Mouse (Mus musculus) midbrain, embryonic 15.5 days (tissue): ENCODE measurements at regions not wholly inside any gene's neighbourhood (a gene's known extent, or its start where the extent isn't known, plus 50 kb on each side); places are given as distances from the start of the nearest gene placed in this dataset.
A peak's percentile ranks its signal among the peaks of the same experiment; 100 is the strongest.

ENCODE experiments used
- ATAC-seq: fragments of 200-750 bp; cut with Nextera tagmentation; replicated peaks from 2 replicates; pipeline ENCODE4 v1.8.0; 2017; ENCODE audit warnings: moderate TSS enrichment
- H3K27ac ChIP-seq: fragments of 300-500 bp; sonication (generic); 2 replicates; pipeline ENCODE4 v1.5.1; 2015; ENCODE audit warnings: mild to moderate bottlenecking, inconsistent platforms
- H3K27me3 ChIP-seq: fragments of 300-500 bp; sonication (generic); replicated peaks from 2 replicates; pipeline ENCODE4 v1.6.1; 2015; ENCODE audit warnings: inconsistent platforms
- H3K36me3 ChIP-seq: fragments of 300-500 bp; sonication (generic); replicated peaks from 2 replicates; pipeline ENCODE4 v1.6.1; 2015; ENCODE audit warnings: inconsistent platforms
- H3K4me1 ChIP-seq: fragments of 300-500 bp; sonication (generic); 2 replicates; pipeline ENCODE4 v1.6.1; 2015; ENCODE audit warnings: inconsistent platforms
- H3K4me2 ChIP-seq: fragments of 300-500 bp; sonication (generic); 2 replicates; pipeline ENCODE4 v1.6.1; 2015; ENCODE audit warnings: inconsistent platforms, mild to moderate bottlenecking, moderate library complexity
- H3K4me3 ChIP-seq: fragments of 300-500 bp; sonication (generic); 2 replicates; pipeline ENCODE4 v1.5.1; 2015; ENCODE audit warnings: mild to moderate bottlenecking, inconsistent platforms
- H3K9ac ChIP-seq: fragments of 300-500 bp; sonication (generic); 2 replicates; pipeline ENCODE4 v1.6.1; 2015; ENCODE audit warnings: mild to moderate bottlenecking, inconsistent platforms
- H3K9me3 ChIP-seq: fragments of 300-500 bp; sonication (generic); 2 replicates; pipeline ENCODE4 v1.6.1; 2016; ENCODE audit warnings: inconsistent platforms
- WGBS: fragments of 180-500 bp; shearing (Covaris S2); methylation state at CpG from one replicate; pipeline ENCODE4 v1.1.7; 2015; ENCODE audit warnings: mixed read lengths; 5-methylcytosine and 5-hydroxymethylcytosine counted together

DNA sequence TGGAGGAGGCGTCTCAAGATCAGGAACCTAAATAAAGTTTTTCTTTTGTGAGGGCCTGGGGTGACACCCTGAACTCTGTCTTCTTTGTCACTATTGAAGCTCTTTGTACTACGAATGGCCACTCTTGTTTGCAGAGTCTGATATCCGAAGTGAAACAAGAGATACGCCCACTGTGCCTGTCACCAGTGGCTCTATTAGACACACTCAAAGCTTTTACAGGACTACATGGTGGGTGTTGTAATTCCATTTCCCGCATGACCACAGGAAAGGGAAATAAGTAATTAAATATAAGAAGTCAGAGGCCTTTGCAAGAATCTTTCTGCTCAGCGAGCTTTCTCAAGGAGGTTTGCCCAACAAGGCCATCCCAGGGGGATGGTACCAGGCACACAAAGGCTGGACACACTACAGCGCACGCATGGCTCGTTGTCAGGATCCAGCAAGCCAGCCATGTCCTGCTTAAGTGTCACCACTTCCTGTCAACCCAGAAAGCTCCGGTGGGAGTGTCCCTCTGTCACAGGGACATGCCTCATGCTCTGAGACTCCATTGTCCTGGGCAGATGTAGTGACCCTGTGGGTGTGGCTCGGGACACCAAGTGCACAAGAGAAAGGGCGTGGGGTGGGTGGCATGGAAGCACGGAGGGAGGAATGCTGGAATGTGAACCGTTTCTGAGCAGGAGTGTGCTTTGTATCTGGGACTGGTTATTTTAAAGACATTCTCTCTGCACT lies 434.0 kb downstream of the Irx1 start:
- H3K27me3 ChIP-seq, result no peaks in the 10 kb centered on the region
- H3K27ac ChIP-seq, result no peak overlapping the region
- no peaks in the 10 kb centered on the region for H3K4me1 ChIP-seq
- H3K9me3 ChIP-seq, result no peaks in the 10 kb centered on the region
- no peak overlapping the region for H3K4me2 ChIP-seq
- ATAC-seq, result no peak
- 26% methylated on average over 14 of the region's 14 CpGs for WGBS
- H3K36me3 ChIP-seq, result no peaks in the 10 kb centered on the region
- no peak overlapping the region for H3K4me3 ChIP-seq
- H3K9ac ChIP-seq, result no peak overlapping the region

DNA sequence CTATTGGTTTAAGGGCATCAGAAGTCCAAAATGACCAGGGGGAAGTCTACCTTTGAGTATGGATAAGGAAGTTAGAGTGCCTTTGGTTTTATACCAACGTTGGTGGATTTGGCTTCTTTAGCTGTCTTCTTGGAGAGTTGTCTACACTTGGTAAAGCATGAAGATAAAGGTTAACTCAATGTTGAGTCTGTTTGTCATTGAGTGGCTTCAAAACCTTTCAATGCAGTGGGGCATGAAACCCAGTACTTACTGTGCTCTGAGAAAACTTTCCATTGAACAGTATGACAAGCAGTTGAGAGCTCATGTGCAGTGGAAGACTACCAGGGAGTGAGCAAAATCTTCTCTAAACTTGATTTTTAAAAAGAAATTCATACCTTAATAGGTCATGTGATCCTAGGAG lies 445.7 kb downstream of the Irx1 start:
- 92% methylated on average over 1 of the region's 1 CpGs for WGBS

GRCm38 (mm10) chr13:71513204-71513603 lies 450.3 kb downstream of the Irx1 start:
- no peak overlapping the region for H3K4me2 ChIP-seq
- ATAC-seq, result no peak
- 0 out of 2 replicates have a peak, but pooled peaks cover 2% of the 10 kb centered on the region for H3K4me1 ChIP-seq
- H3K27me3 ChIP-seq, result no peaks in the 10 kb centered on the region
- no peak overlapping the region for H3K27ac ChIP-seq
- no peaks in the 10 kb centered on the region for H3K36me3 ChIP-seq
- WGBS, result 50% methylated on average over 6 of the region's 6 CpGs
- no peak overlapping the region for H3K4me3 ChIP-seq
- no peaks in the 10 kb centered on the region for H3K9me3 ChIP-seq
- H3K9ac ChIP-seq, result no peak overlapping the region

More for the DNA sequence above, 445.7 kb downstream of the Irx1 start:
- no peak overlapping the region for H3K27ac ChIP-seq
- no peak overlapping the region for H3K4me3 ChIP-seq
- H3K27me3 ChIP-seq, result no peaks in the 10 kb centered on the region
- H3K4me1 ChIP-seq, result no peaks in the 10 kb centered on the region
- no peak overlapping the region for H3K4me2 ChIP-seq
- no peaks in the 10 kb centered on the region for H3K9me3 ChIP-seq
- H3K36me3 ChIP-seq, result no peaks in the 10 kb centered on the region
- no peak for ATAC-seq
- H3K9ac ChIP-seq, result no peak overlapping the region

DNA sequence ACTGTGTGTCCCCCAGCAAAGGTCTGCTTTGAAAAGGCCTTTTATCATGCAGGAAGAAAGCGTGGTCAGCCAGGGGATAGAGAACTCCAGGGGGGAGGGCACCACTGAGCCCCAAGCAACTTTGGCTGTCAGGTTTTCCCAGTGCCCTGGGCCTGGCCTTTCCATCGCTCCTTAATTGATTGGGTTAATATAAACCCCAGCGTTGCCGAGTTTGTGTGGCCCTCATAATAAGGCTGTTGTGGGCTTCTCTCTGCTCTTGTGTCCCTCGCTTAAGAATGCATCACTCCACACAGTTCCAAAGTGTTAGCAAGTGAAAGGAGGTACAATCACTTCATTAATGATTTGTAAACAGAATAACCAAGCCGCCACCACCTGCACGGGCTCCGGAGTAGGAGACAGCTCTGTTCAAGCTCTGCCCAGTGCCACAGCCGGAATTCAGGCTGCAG lies 455.5 kb downstream of the Irx1 start:
- 10% methylated on average over 9 of the region's 9 CpGs for WGBS
- Histone ChIP-seq H3K27me3 (no peaks in the 10 kb centered on the region), H3K4me1 (peaks cover 14% of the 10 kb centered on the region; the same call in 1 of the 2 replicates), H3K4me2 (no peak overlapping the region; the same call in 1 of the 2 replicates), H3K9ac (no peak overlapping the region), H3K4me3 (no peak overlapping the region), H3K36me3 (no peaks in the 10 kb centered on the region), H3K27ac (no peak overlapping the region), H3K9me3 (no peaks in the 10 kb centered on the region)
- peak; percentile 82 for ATAC-seq

GRCm38 (mm10) chr13:71507421-71507931 lies 456.0 kb downstream of the Irx1 start:
- peak; percentile 91 for ATAC-seq
- no peak overlapping the region for H3K9ac ChIP-seq
- no peak overlapping the region; the same call in 1 of the 2 replicates for H3K27ac ChIP-seq
- H3K4me1 ChIP-seq, result peaks cover 14% of the 10 kb centered on the region; the same call in 1 of the 2 replicates
- H3K4me3 ChIP-seq, result no peak overlapping the region
- no peaks in the 10 kb centered on the region for H3K36me3 ChIP-seq
- WGBS, result 5% methylated on average over 10 of the region's 10 CpGs
- H3K27me3 ChIP-seq, result no peaks in the 10 kb centered on the region
- H3K9me3 ChIP-seq, result no peaks in the 10 kb centered on the region
- peak overlapping the region; percentile 37 for H3K4me2 ChIP-seq

- H3K4me3 ChIP-seq, result no peak overlapping the region
- peaks cover 14% of the 10 kb centered on the region; the same call in 1 of the 2 replicates for H3K4me1 ChIP-seq
- no peaks in the 10 kb centered on the region for H3K9me3 ChIP-seq
- no peak overlapping the region for H3K27ac ChIP-seq
- H3K36me3 ChIP-seq, result no peaks in the 10 kb centered on the region
- ATAC-seq, result no peak
- 38% methylated on average over 7 of the region's 7 CpGs for WGBS
- no peaks in the 10 kb centered on the region for H3K27me3 ChIP-seq
- no peak overlapping the region for H3K9ac ChIP-seq
- H3K4me2 ChIP-seq, result peak overlapping the region; percentile 37; the same call in 1 of the 2 replicates
Observed at GRCm38 (mm10) chr13:71506777-71507176, 456.7 kb downstream of the Irx1 start.

GRCm38 (mm10) chr13:71489773-71490172 lies 473.8 kb downstream of the Irx1 start:
- H3K4me3 ChIP-seq, result no peak overlapping the region
- ATAC-seq, result no peak
- no peak overlapping the region for H3K4me2 ChIP-seq
- no peaks in the 10 kb centered on the region for H3K36me3 ChIP-seq
- H3K9me3 ChIP-seq, result no peaks in the 10 kb centered on the region
- no peaks in the 10 kb centered on the region for H3K27me3 ChIP-seq
- 70% methylated on average over 6 of the region's 6 CpGs for WGBS
- no peak overlapping the region for H3K27ac ChIP-seq
- H3K9ac ChIP-seq, result no peak overlapping the region
- no peaks in the 10 kb centered on the region for H3K4me1 ChIP-seq

DNA sequence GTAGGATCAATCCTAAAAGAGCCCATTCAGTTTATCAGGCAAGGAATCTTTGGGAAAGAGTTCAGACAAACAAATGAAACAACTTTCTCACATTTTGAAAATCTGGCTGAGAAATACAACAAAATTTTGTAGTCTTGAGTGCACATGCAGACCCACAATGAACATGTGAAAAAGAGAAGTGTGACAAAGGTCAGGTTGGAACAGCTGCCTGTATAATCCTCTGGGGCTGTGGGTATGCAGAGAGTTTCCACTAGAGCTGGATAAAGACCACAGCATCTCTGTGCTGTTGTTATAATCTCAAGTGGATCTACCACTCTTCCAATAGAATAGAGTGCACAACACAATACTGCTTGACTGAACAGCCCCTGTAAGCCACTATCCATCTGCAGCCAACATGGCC lies 482.3 kb downstream of the Irx1 start:
- Histone ChIP-seq H3K27ac (no peak overlapping the region), H3K4me1 (no peaks in the 10 kb centered on the region), H3K36me3 (no peaks in the 10 kb centered on the region), H3K9me3 (no peaks in the 10 kb centered on the region), H3K9ac (no peak overlapping the region), H3K4me3 (no peak overlapping the region), H3K4me2 (no peak overlapping the region), H3K27me3 (no peaks in the 10 kb centered on the region)
- ATAC-seq, result no peak

DNA sequence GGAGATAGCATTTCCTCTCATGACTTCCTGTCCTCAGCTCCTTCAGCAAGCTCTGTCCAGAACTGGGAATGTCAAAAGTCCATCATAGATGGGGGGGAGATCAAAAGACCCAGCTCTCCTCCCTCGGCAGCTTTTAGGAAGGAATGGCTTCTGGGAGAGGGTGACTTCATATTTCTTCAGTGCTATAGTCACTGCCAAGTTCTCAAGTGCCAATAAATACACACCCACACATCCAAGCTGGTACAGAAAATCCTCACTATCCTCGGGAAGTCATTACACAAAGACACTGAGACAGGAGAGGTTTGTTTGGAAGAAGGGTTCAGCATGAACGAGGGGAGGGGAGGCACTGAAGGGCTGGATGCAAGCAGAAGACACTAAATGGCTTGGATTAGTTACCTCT lies 502.0 kb downstream of the Irx1 start:
- peaks cover 13% of the 10 kb centered on the region for H3K27me3 ChIP-seq
- no peaks in the 10 kb centered on the region for H3K36me3 ChIP-seq
- no peaks in the 10 kb centered on the region for H3K9me3 ChIP-seq
- no peak overlapping the region for H3K4me2 ChIP-seq
- WGBS, result 71% methylated on average over 3 of the region's 3 CpGs
- H3K4me3 ChIP-seq, result no peak overlapping the region
- H3K9ac ChIP-seq, result no peak overlapping the region
- no peak overlapping the region for H3K27ac ChIP-seq
- peaks cover 19% of the 10 kb centered on the region for H3K4me1 ChIP-seq
- ATAC-seq, result no peak

DNA sequence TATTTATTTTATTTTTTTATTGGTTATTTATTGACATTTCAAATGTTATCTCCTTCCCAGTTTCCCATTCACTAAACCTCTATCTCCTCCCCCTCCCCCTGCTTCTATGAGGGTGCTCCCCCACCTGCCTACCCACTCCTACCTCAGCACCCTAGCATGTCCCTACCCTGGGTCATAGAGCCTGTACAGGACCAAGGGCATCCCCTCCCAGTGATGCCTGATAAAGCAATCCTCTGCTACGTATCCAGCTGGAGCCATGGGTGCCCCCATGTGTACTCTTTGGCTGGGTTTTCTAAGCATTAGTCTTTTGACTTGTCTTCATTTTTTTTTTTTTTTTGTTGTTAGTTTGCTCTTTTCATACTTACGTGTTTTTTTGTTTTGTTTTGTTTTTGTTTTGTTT lies 502.9 kb downstream of the Irx1 start:
- no peak overlapping the region for H3K4me3 ChIP-seq
- H3K4me1 ChIP-seq, result peaks cover 19% of the 10 kb centered on the region
- no peak overlapping the region for H3K4me2 ChIP-seq
- H3K9ac ChIP-seq, result no peak overlapping the region
- WGBS, result 85% methylated on average over 2 of the region's 2 CpGs
- peaks cover 20% of the 10 kb centered on the region for H3K27me3 ChIP-seq
- H3K9me3 ChIP-seq, result no peaks in the 10 kb centered on the region
- H3K36me3 ChIP-seq, result no peaks in the 10 kb centered on the region
- no peak for ATAC-seq
- H3K27ac ChIP-seq, result no peak overlapping the region

GRCm38 (mm10) chr13:71460097-71460496 lies 503.4 kb downstream of the Irx1 start:
- ATAC-seq, result no peak
- H3K4me3 ChIP-seq, result no peak overlapping the region
- peaks cover 20% of the 10 kb centered on the region for H3K27me3 ChIP-seq
- H3K9me3 ChIP-seq, result no peaks in the 10 kb centered on the region
- no peak overlapping the region for H3K4me2 ChIP-seq
- H3K36me3 ChIP-seq, result no peaks in the 10 kb centered on the region
- H3K4me1 ChIP-seq, result peaks cover 19% of the 10 kb centered on the region
- H3K27ac ChIP-seq, result no peak overlapping the region
- WGBS, result 50% methylated on average over 9 of the region's 9 CpGs
- H3K9ac ChIP-seq, result no peak overlapping the region

DNA sequence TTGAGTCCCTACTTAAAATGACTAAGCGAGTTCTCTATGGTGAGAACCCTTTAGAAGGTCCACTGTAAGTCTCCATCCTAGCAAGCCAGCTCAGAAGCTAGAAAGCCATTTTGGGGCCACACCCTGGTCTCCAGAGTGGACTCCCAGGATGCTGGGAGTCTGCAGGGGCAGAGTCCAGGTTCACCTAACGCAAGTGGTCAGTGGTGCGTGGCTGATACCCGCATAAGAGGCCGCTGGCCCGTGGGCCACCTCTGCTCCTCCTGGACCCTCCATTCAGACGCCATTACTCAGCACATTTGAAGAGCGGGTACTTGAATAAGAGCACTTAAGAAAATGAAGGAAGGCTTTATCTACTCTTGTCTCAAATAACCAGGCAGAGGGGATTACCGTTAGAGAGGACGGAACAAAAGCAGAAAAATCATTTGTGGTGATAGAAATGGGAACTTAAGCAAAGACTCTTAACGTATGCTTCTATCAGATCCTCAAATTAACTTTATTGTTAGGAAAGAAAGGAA lies 504.4 kb downstream of the Irx1 start:
- Histone ChIP-seq H3K4me1 (peaks cover 19% of the 10 kb centered on the region), H3K4me3 (no peak overlapping the region), H3K27me3 (peaks cover 18% of the 10 kb centered on the region), H3K36me3 (no peaks in the 10 kb centered on the region), H3K4me2 (peak overlapping the region; percentile 45), H3K27ac (peak overlapping the region; percentile 77), H3K9ac (peak overlapping the region; percentile 8; the same call in 1 of the 2 replicates), H3K9me3 (no peaks in the 10 kb centered on the region)
- 9% methylated on average over 11 of the region's 11 CpGs for WGBS
- peak; percentile 48 for ATAC-seq
